Mouse (Mus musculus) CD4-positive naive resting alpha-beta T cell, adult 57 days (primary cell): ENCODE data around the gene Cyp2c65. TPM values are rescaled to one million over a fixed set of nuclear protein-coding genes. Genes with fewer than 3 reads are reported as not detected.

Source experiments
- total RNA-seq: library from RNA; stranded (reverse); gene quantifications from one replicate; pipeline ENCODE4 v1.2.4, GENCODE M21; 2023

Gene Cyp2c65
- not detected for total RNA-seq

DNA sequence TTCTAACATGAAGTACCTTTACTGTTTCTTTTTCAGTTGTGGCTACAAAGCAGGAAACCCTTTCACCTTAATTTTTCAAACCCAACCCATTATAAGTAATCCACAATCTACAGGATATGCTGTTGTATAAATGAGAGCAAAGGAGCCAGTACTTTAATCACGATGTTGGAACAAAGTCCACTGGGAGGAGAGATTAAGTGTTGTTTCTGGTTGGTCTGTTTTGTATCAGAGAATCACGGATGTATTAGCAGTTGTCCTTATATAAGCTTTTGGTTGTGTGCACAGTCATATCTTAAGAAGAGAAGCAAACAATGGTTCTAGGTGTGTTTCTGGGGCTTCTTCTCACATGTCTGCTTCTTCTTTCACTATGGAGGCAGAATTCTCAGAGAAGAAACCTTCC lies at the start of gene Cyp2c65:
Gene Cyp2c65, plus strand, starts transcription at position 297 of the 400 bp plus-strand sequence.

GRCm38 (mm10) chr19:39113644-39114043 lies 52.8 kb downstream of the Cyp2c65 start, which contains the start of gene Cyp2c66:
TSS of gene Cyp2c66 (plus strand) at chr19:39113898.

Other genes with a start within 250 kb of the Cyp2c65 start
- 20.2 TPM for gene Noc3l, start 241.8 kb upstream of the Cyp2c65 start, total RNA-seq
- 2.1 TPM for gene Tbc1d12, start 224.4 kb upstream of the Cyp2c65 start, total RNA-seq
- 6.1 TPM for gene Hells, start 130.1 kb upstream of the Cyp2c65 start, total RNA-seq
- not detected for gene Cyp2c55, start 54.0 kb upstream of the Cyp2c65 start, total RNA-seq
- not detected for gene Cyp2c66, start 52.9 kb downstream of the Cyp2c65 start, total RNA-seq
- gene Cyp2c29, start 208.4 kb downstream of the Cyp2c65 start, total RNA-seq, result not detected